Comparison of ENCODE assay signal across 8 mouse cellular contexts in the genomic region with DNA sequence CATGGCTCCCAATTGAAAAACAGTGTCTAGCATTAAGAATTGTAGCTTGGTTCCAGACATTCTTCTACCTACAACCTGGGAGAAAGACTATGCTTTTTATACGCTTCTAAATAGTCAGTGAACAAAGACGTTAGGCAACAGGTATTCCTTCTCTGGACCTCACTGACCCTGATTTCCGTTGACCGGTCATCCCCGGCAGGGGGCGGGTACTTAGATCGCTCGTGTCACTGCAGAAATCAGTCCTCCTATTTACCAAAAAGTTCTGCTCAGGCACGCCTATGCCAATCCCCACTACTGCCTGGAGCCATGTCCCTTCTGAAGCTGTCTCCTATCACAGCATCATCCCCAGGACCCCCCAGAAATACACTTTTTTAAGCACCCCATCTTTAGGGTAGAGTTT. TPM values are rescaled to one million over a fixed set of nuclear protein-coding genes. Genes with fewer than 3 reads are reported as not detected.
DNase-seq lines count a peak whose midpoint lies in the region; ATAC-seq and TF ChIP-seq lines count a peak whose summit lies in the region.

A gene (minus strand): TSS at position 96 of the 400 bp plus-strand sequence.

- H3ac ChIP-seq in myocyte (ENCODE audit: control insufficient read depth, insufficient read length), result peak within 1 kb of the TSS; percentile 72

- WGBS in hindbrain, embryonic 16.5 days, result 3% methylated on average over 9 of the region's 9 CpGs
- WGBS in limb, embryonic 15.5 days, result 6% methylated on average over 9 of the region's 9 CpGs

- peak within 1 kb of the TSS; percentile 88 for H3K4me3 ChIP-seq in testis, adult 2 months (ENCODE audit: control insufficient read depth, low read depth, low read length)
- peak within 1 kb of the TSS; percentile 59 for H3K4me3 ChIP-seq in hindbrain, embryonic 16.5 days (ENCODE audit: low read length)
- peak within 1 kb of the TSS; percentile 69 for H3K4me3 ChIP-seq in limb, embryonic 15.5 days
- peak within 1 kb of the TSS; percentile 68 for H3K4me3 ChIP-seq in myocyte

- no peak for DNase-seq in testis, postnatal 14 days (ENCODE audit: low spot score)
- DNase-seq in forelimb bud, embryonic 11.5 days (ENCODE audit: low read depth, low spot score), result peak; percentile 44
- DNase-seq in frontal cortex, postnatal 10 days (ENCODE audit: low spot score in 2 of 2), result no peak

- H3K9ac ChIP-seq in hindbrain, embryonic 16.5 days (ENCODE audit: low read depth, low read length), result peak within 1 kb of the TSS; percentile 74
- peak within 1 kb of the TSS; percentile 81 for H3K9ac ChIP-seq in limb, embryonic 15.5 days

- no peak for TF ChIP-seq CTCF in testis, adult 2 months (IDR thresholded peaks at IDR 0.05; ENCODE audit: control insufficient read depth, insufficient read depth, insufficient replicate concordance, low read depth, low read length)

- H3K4me1 ChIP-seq in testis, adult 2 months (ENCODE audit: control insufficient read depth, insufficient read depth, low read length), result peaks cover 17% of the 10 kb centered on the region
- peaks cover 22% of the 10 kb centered on the region for H3K4me1 ChIP-seq in hindbrain, embryonic 16.5 days (ENCODE audit: control insufficient read depth, insufficient read depth, low read depth, low read length)
- peaks cover 39% of the 10 kb centered on the region for H3K4me1 ChIP-seq in limb, embryonic 15.5 days

- peak within 1 kb of the TSS; percentile 97 for H3K4me2 ChIP-seq in hindbrain, embryonic 16.5 days (ENCODE audit: low read length)
- H3K4me2 ChIP-seq in limb, embryonic 15.5 days, result peak within 1 kb of the TSS; percentile 88
- peak within 1 kb of the TSS; percentile 87 for H3K4me2 ChIP-seq in myocyte (ENCODE audit: low read depth)

- H3K36me3 ChIP-seq in testis, adult 2 months (ENCODE audit: control insufficient read depth, insufficient read depth, low read length), result no peaks in the 10 kb centered on the region
- H3K36me3 ChIP-seq in hindbrain, embryonic 16.5 days (ENCODE audit: control insufficient read depth, insufficient read depth, low read length), result no peaks in the 10 kb centered on the region
- no peaks in the 10 kb centered on the region for H3K36me3 ChIP-seq in limb, embryonic 15.5 days
- H3K36me3 ChIP-seq in myocyte (ENCODE audit: control insufficient read depth, insufficient read depth), result no peaks in the 10 kb centered on the region

- no peaks in the 10 kb centered on the region for H3K27me3 ChIP-seq in testis, adult 2 months (ENCODE audit: control insufficient read depth, insufficient read depth, low read length)
- H3K27me3 ChIP-seq in hindbrain, embryonic 16.5 days (replicated peaks; ENCODE audit: control insufficient read depth, insufficient read depth, low read length), result peaks cover 11% of the 10 kb centered on the region
- peaks cover 20% of the 10 kb centered on the region; the same call in 1 of the 2 replicates for H3K27me3 ChIP-seq in limb, embryonic 15.5 days
- no peaks in the 10 kb centered on the region for H3K27me3 ChIP-seq in myocyte (ENCODE audit: control insufficient read depth, insufficient read depth, insufficient read length)

- no peak for TF ChIP-seq POLR2A in testis, adult 2 months (IDR thresholded peaks at IDR 0.05; ENCODE audit: control insufficient read depth, low read depth, low read length)
- TF ChIP-seq POLR2A in myocyte (IDR thresholded peaks at IDR 0.05; ENCODE audit: insufficient read length, low read depth), result no peak

- H3K27ac ChIP-seq in testis, adult 2 months (ENCODE audit: control insufficient read depth, insufficient read depth, low read depth, low read length), result peak within 1 kb of the TSS; percentile 65
- peak within 1 kb of the TSS; percentile 59 for H3K27ac ChIP-seq in hindbrain, embryonic 16.5 days (ENCODE audit: low read depth, low read length)
- H3K27ac ChIP-seq in limb, embryonic 15.5 days, result peak within 1 kb of the TSS; percentile 92

- no peaks in the 10 kb centered on the region for H3K9me3 ChIP-seq in hindbrain, embryonic 16.5 days (ENCODE audit: control insufficient read depth, low read length)
- H3K9me3 ChIP-seq in limb, embryonic 15.5 days, result no peaks in the 10 kb centered on the region

- H3K79me2 ChIP-seq in myocyte (ENCODE audit: control insufficient read depth, insufficient read depth), result peaks cover 33% of the 10 kb centered on the region

- no peak for ATAC-seq in hindbrain, embryonic 16.5 days
- 0 out of 2 replicates have a peak, but pooled peaks have one; percentile 3 for ATAC-seq in limb, embryonic 15.5 days (ENCODE audit: insufficient number of reproducible peaks, low FRiP score, low TSS enrichment, low read depth)
- ATAC-seq in activated CD4-positive, CD25-positive, alpha-beta regulatory T cell, adult 4 months, result no peak

TF ChIP-seq in myocyte, 11 proteins besides CTCF, POLR2A, EP300 and RAD21:
- TF ChIP-seq CEBPB (IDR thresholded peaks at IDR 0.05; ENCODE audit: insufficient read depth, poor library complexity, severe bottlenecking) (no peak), TCF3 (IDR thresholded peaks at IDR 0.05; ENCODE audit: insufficient read length, low read depth) (no peak), MYOG (IDR thresholded peaks at IDR 0.05; ENCODE audit: control insufficient read depth in 1 of 3, insufficient read depth in 1 of 3, insufficient read length in 2 of 3, low read depth in 2 of 3) (no peak), POLR2AphosphoS2 (IDR thresholded peaks at IDR 0.05; ENCODE audit: insufficient read length, low read depth) (no peak), MYOD1 (IDR thresholded peaks at IDR 0.05; ENCODE audit: control insufficient read depth in 1 of 3, insufficient read length in 2 of 3, low read depth in 2 of 3) (no peak), USF1 (IDR thresholded peaks at IDR 0.05; ENCODE audit: low read depth) (no peak), REST (IDR thresholded peaks at IDR 0.05; ENCODE audit: insufficient read depth, insufficient read length) (no peak), TCF12 (IDR thresholded peaks at IDR 0.05; ENCODE audit: insufficient read depth, poor library complexity, severe bottlenecking) (no peak), E2F4 (IDR thresholded peaks at IDR 0.05; ENCODE audit: insufficient read depth) (no peak), MAX (IDR thresholded peaks at IDR 0.05; ENCODE audit: low read depth) (no peak), SRF (IDR thresholded peaks at IDR 0.05; ENCODE audit: control insufficient read depth, insufficient read length, low read depth) (no peak)

RNA-seq across cellular contexts. Expression of the gene that starts here (rescaled TPM):
- polyA plus RNA-seq in testis, adult 2 months (2012; rRNA removed), result 10.3 and 10.7 TPM in 2 replicates
- polyA plus RNA-seq in hindbrain, embryonic 16.5 days (2015; fragmentation: Nextera tagmentation; extraction: Ambion mirVana), result 11.7 and 12.2 TPM in 2 replicates
- polyA plus RNA-seq in limb, embryonic 15.5 days (2015; fragmentation: Nextera tagmentation; extraction: Ambion mirVana), result 26.2 and 29.0 TPM in 2 replicates
- 13.8 TPM for polyA plus RNA-seq in myocyte (2012; fragmentation: generic; extraction: Trizol)
- under 1 TPM; 0.58 to 0.93 TPM for polyA plus RNA-seq in activated CD4-positive, CD25-positive, alpha-beta regulatory T cell, adult 4 months (2017; shearing (Covaris generic))
